Mouse (Mus musculus): ENCODE data around the gene Gm42517. TPM values are rescaled to one million over a fixed set of nuclear protein-coding genes. Genes with fewer than 3 reads are reported as not detected.

The Gm42517 gene
- total and polyA plus RNA-seq, 3 experiments: not detected

- dilution Hi-C loops (cut with MboI; ENCODE audit: extremely low pct_ligation_motif_present, extremely low pct_unique_long_range_greater_than_20kb, low sequenced_read_pairs): no loop called here
- TF ChIP-seq CTCF (conservative IDR thresholded peaks at IDR 0.05 in 1 of 2, IDR thresholded peaks at IDR 0.05 in 1 of 2; ENCODE audit: low read depth in 2 of 2, low read length in 2 of 2) (no peak), POLR2AphosphoS2 (IDR thresholded peaks at IDR 0.05; ENCODE audit: low read depth, low read length) (no peak), MEF2A (IDR thresholded peaks at IDR 0.05; ENCODE audit: borderline replicate concordance, low read depth, low read length) (no peak), TBP (conservative IDR thresholded peaks at IDR 0.05; ENCODE audit: low read depth, low read length) (no peak), UBTF (IDR thresholded peaks at IDR 0.05; ENCODE audit: low read depth, low read length) (no peak), NRF1 (IDR thresholded peaks at IDR 0.05; ENCODE audit: low read depth, low read length) (no peak), RCOR1 (conservative IDR thresholded peaks at IDR 0.05; ENCODE audit: low read depth, low read length) (no peak), ZMIZ1 (IDR thresholded peaks at IDR 0.05; ENCODE audit: low read depth, low read length) (no peak), ELF1 (IDR thresholded peaks at IDR 0.05; ENCODE audit: low read depth, low read length) (no peak), SIN3A (IDR thresholded peaks at IDR 0.05; ENCODE audit: low read length) (no peak), BHLHE40 (IDR thresholded peaks at IDR 0.05; ENCODE audit: low read depth, low read length) (no peak), ZNF384 (IDR thresholded peaks at IDR 0.05; ENCODE audit: low read depth, low read length) (no peak), CHD1 (IDR thresholded peaks at IDR 0.05; ENCODE audit: low read depth, low read length) (no peak), JUN (IDR thresholded peaks at IDR 0.05; ENCODE audit: insufficient read depth, low read depth, low read length) (no peak), MAFK (IDR thresholded peaks at IDR 0.05; ENCODE audit: insufficient replicate concordance, low read length) (no peak), NELFE (IDR thresholded peaks at IDR 0.05; ENCODE audit: low read depth, low read length) (no peak), USF2 (conservative IDR thresholded peaks at IDR 0.05; ENCODE audit: low read depth, low read length) (no peak), ZC3H11A (IDR thresholded peaks at IDR 0.05; ENCODE audit: low read depth, low read length) (no peak), JUND (conservative IDR thresholded peaks at IDR 0.05; ENCODE audit: low read depth, low read length) (no peak), MAX (IDR thresholded peaks at IDR 0.05; ENCODE audit: low read length) (no peak)
- H3K9ac ChIP-seq (ENCODE audit: insufficient read depth, low read depth): no peak overlapping the region
- H3K27ac ChIP-seq (ENCODE audit: insufficient read depth, low read depth): no peak overlapping the region
- H3K4me3 ChIP-seq (replicated peaks in 1 of 3; ENCODE audit: low read depth in 2 of 3, low read length in 2 of 3, poor library complexity in 1 of 3): no peak overlapping the region
- H3K79me2 ChIP-seq (replicated peaks; ENCODE audit: control insufficient read depth, extremely low read depth, insufficient read depth, poor library complexity, severe bottlenecking): no peaks in the 10 kb centered on the region
- peaks cover 0 to 6% of the 10 kb centered on the region in 2 experiments; a peak in 2 of 4 replicates for H3K4me1 ChIP-seq (ENCODE audit: control insufficient read depth in 1 of 2, insufficient read depth in 2 of 2)
- no peaks in the 10 kb centered on the region for H3K27me3 ChIP-seq (replicated peaks)
- in situ Hi-C loops (cut with MboI; ENCODE audit: low pct_ligation_motif_present, low pct_unique_long_range_greater_than_20kb, low sequenced_read_pairs): no loop called here
- H3K4me2 ChIP-seq (ENCODE audit: insufficient read depth, low read depth, poor library complexity, severe bottlenecking): no peak overlapping the region
- no peaks in the 10 kb centered on the region for H3K9me3 ChIP-seq (replicated peaks; ENCODE audit: low read length)
- H3K36me3 ChIP-seq (replicated peaks in 1 of 2; ENCODE audit: control insufficient read depth in 1 of 2, insufficient read depth in 1 of 2, low read length in 1 of 2): no peaks in the 10 kb centered on the region
- DNase-seq (ENCODE audit: extremely low read depth): no peak
Measured at GRCm38 (mm10) chr5:108389744-108390143, 22.0 kb upstream of the Gm42517 start.

- Histone ChIP-seq H3K4me3 (replicated peaks in 1 of 3; ENCODE audit: low read depth in 2 of 3, low read length in 2 of 3, poor library complexity in 1 of 3) (no peak within 1 kb of the TSS), H3K27me3 (replicated peaks) (no peaks in the 10 kb centered on the region), H3K9ac (ENCODE audit: insufficient read depth, low read depth) (no peak within 1 kb of the TSS), H3K4me2 (ENCODE audit: insufficient read depth, low read depth, poor library complexity, severe bottlenecking) (no peak within 1 kb of the TSS), H3K4me1 (ENCODE audit: control insufficient read depth in 1 of 2, insufficient read depth in 2 of 2) (peaks cover 0 to 5% of the 10 kb centered on the region in 2 experiments; a peak in 2 of 4 replicates), H3K36me3 (replicated peaks in 1 of 2; ENCODE audit: control insufficient read depth in 1 of 2, insufficient read depth in 1 of 2, low read length in 1 of 2) (no peaks in the 10 kb centered on the region), H3K27ac (ENCODE audit: insufficient read depth, low read depth) (no peak within 1 kb of the TSS), H3K79me2 (replicated peaks; ENCODE audit: control insufficient read depth, extremely low read depth, insufficient read depth, poor library complexity, severe bottlenecking) (no peaks in the 10 kb centered on the region), H3K9me3 (replicated peaks; ENCODE audit: low read length) (no peaks in the 10 kb centered on the region)
- DNase-seq (ENCODE audit: extremely low read depth): no peak
- in situ Hi-C loops (cut with MboI; ENCODE audit: low pct_ligation_motif_present, low pct_unique_long_range_greater_than_20kb, low sequenced_read_pairs) (no loop called here), dilution Hi-C loops (cut with MboI; ENCODE audit: extremely low pct_ligation_motif_present, extremely low pct_unique_long_range_greater_than_20kb, low sequenced_read_pairs) (no loop called here)
- TF ChIP-seq MEF2A (IDR thresholded peaks at IDR 0.05; ENCODE audit: borderline replicate concordance, low read depth, low read length) (no peak), NELFE (IDR thresholded peaks at IDR 0.05; ENCODE audit: low read depth, low read length) (no peak), KAT2A (IDR thresholded peaks at IDR 0.05; ENCODE audit: insufficient replicate concordance, low read length) (no peak), ZKSCAN1 (IDR thresholded peaks at IDR 0.05; ENCODE audit: borderline replicate concordance, low read depth, low read length) (no peak), BHLHE40 (IDR thresholded peaks at IDR 0.05; ENCODE audit: low read depth, low read length) (no peak), NRF1 (IDR thresholded peaks at IDR 0.05; ENCODE audit: low read depth, low read length) (no peak), MYC (IDR thresholded peaks at IDR 0.05; ENCODE audit: low read depth, low read length) (no peak), GABPA (IDR thresholded peaks at IDR 0.05; ENCODE audit: insufficient replicate concordance, low read depth, low read length) (no peak), SIN3A (IDR thresholded peaks at IDR 0.05; ENCODE audit: low read length) (no peak), CHD2 (IDR thresholded peaks at IDR 0.05; ENCODE audit: low read length) (no peak), ZMIZ1 (IDR thresholded peaks at IDR 0.05; ENCODE audit: low read depth, low read length) (no peak), TCF12 (IDR thresholded peaks at IDR 0.05; ENCODE audit: low read depth, low read length) (no peak), SMC3 (IDR thresholded peaks at IDR 0.05; ENCODE audit: low read depth, low read length) (no peak), RAD21 (IDR thresholded peaks at IDR 0.05; ENCODE audit: low read depth, low read length) (no peak), EP300 (IDR thresholded peaks at IDR 0.05; ENCODE audit: low read length) (no peak), TBP (conservative IDR thresholded peaks at IDR 0.05; ENCODE audit: low read depth, low read length) (no peak), MAFK (IDR thresholded peaks at IDR 0.05; ENCODE audit: insufficient replicate concordance, low read length) (no peak), CHD1 (IDR thresholded peaks at IDR 0.05; ENCODE audit: low read depth, low read length) (no peak), RCOR1 (conservative IDR thresholded peaks at IDR 0.05; ENCODE audit: low read depth, low read length) (no peak), JUN (IDR thresholded peaks at IDR 0.05; ENCODE audit: insufficient read depth, low read depth, low read length) (no peak)
Measured at GRCm38 (mm10) chr5:108388201-108388600, 20.5 kb upstream of the Gm42517 start, which contains the start of gene Pde6b. Gene Pde6b (plus strand): TSS chr5:108388391.

Data from CH12.LX (cell line).